15 mouse cellular contexts compared by ENCODE assay signal in the genomic region with DNA sequence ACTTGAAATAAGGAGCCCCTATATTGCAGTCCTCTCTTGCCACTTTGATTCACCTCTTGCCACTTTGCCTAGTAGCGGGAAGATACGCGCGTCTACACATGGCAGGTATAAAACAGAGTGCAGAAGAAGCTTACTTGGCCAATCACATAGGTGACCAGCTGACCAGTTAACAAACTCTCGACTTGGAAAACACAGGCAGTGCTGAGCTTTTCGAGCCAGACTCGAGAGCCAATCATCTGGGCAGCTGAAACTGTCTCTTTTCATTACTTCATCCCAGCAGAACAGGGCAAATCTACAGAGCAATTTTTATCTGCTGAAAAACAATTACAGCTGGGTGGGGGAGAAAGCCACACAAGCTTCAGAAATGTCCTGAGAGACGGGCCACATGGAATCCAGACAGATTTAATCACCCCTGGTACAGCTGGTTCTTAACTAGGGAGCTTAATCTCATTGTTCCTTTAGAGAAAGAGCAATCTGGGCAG.
DNase-seq lines count a peak whose midpoint lies in the region; ATAC-seq lines count a peak whose summit lies in the region.
"Had no signal": no experiment of that assay in that cellular context is flagged by ENCODE, and none has a peak within 500 bp of the region (broad histone marks: within the 10 kb centered on the region; RNA-seq: fewer than 3 reads in every experiment).

No protein-coding gene starts in this region.

- H3K27me3 ChIP-seq in embryonic facial prominence, embryonic 11.5 days (ENCODE audit: control insufficient read depth, insufficient read depth, low read length): no peaks in the 10 kb centered on the region
- no peaks in the 10 kb centered on the region for H3K27me3 ChIP-seq in hindbrain, embryonic 13.5 days
- no peaks in the 10 kb centered on the region for H3K27me3 ChIP-seq in midbrain, embryonic 16.5 days (ENCODE audit: control insufficient read depth, insufficient read depth, low read depth, low read length)
- H3K27me3 ChIP-seq in kidney, embryonic 15.5 days: no peaks in the 10 kb centered on the region
- H3K27me3 ChIP-seq: embryonic facial prominence, embryonic 15.5 days; neural tube, embryonic 15.5 days; Patski had no signal

- peak; percentile 28 for DNase-seq in gastrocnemius, postnatal 25 days
- no peak for DNase-seq in gastrocnemius, postnatal 4 days (ENCODE audit: low spot score in 2 of 2)
- peak; percentile 30 for DNase-seq in embryonic facial prominence, embryonic 11.5 days (ENCODE audit: low spot score)
- DNase-seq in cerebellum, adult 9-10 months: no peak
- DNase-seq: adrenal gland, adult 8-10 months; cerebellum, adult 11-12 months; gastrocnemius, adult 2 months; lung, embryonic 14.5 days had no signal

- no peaks in the 10 kb centered on the region for H3K9me3 ChIP-seq in embryonic facial prominence, embryonic 11.5 days (replicated peaks; ENCODE audit: control insufficient read depth, low read length)
- no peaks in the 10 kb centered on the region for H3K9me3 ChIP-seq in hindbrain, embryonic 13.5 days
- no peaks in the 10 kb centered on the region for H3K9me3 ChIP-seq in midbrain, embryonic 16.5 days (replicated peaks; ENCODE audit: control insufficient read depth, low read length, poor library complexity, severe bottlenecking)
- H3K9me3 ChIP-seq in kidney, embryonic 15.5 days (replicated peaks): no peaks in the 10 kb centered on the region
- H3K9me3 ChIP-seq: embryonic facial prominence, embryonic 15.5 days; limb, embryonic 13.5 days; neural tube, embryonic 15.5 days had no signal

- H3K9ac ChIP-seq in embryonic facial prominence, embryonic 11.5 days (replicated peaks; ENCODE audit: low read length): no peak overlapping the region
- no peak overlapping the region for H3K9ac ChIP-seq in hindbrain, embryonic 13.5 days
- no peak overlapping the region for H3K9ac ChIP-seq in midbrain, embryonic 16.5 days (ENCODE audit: low read depth, low read length)
- no peak overlapping the region for H3K9ac ChIP-seq in kidney, embryonic 15.5 days
- H3K9ac ChIP-seq: embryonic facial prominence, embryonic 15.5 days; limb, embryonic 13.5 days; lung, embryonic 14.5 days; neural tube, embryonic 15.5 days had no signal

- no peak for ATAC-seq in embryonic facial prominence, embryonic 11.5 days (replicated peaks; ENCODE audit: insufficient number of reproducible peaks, low FRiP score, low TSS enrichment, low read depth)
- ATAC-seq in hindbrain, embryonic 13.5 days (ENCODE audit: low FRiP score): no peak
- peak; percentile 32 for ATAC-seq in midbrain, embryonic 16.5 days
- no peak for ATAC-seq in kidney, embryonic 15.5 days (replicated peaks; ENCODE audit: low FRiP score)
- ATAC-seq: Patski had no signal

- 64% methylated on average over 8 of the region's 8 CpGs for WGBS in embryonic facial prominence, embryonic 11.5 days
- 68% methylated on average over 8 of the region's 8 CpGs for WGBS in hindbrain, embryonic 13.5 days
- WGBS in midbrain, embryonic 16.5 days: 41% methylated on average over 8 of the region's 8 CpGs
- WGBS in kidney, embryonic 15.5 days: 70% methylated on average over 8 of the region's 8 CpGs

- H3K36me3 ChIP-seq in embryonic facial prominence, embryonic 11.5 days (replicated peaks; ENCODE audit: control insufficient read depth, insufficient read depth, low read depth, low read length): no peaks in the 10 kb centered on the region
- H3K36me3 ChIP-seq in hindbrain, embryonic 13.5 days: no peaks in the 10 kb centered on the region
- H3K36me3 ChIP-seq in midbrain, embryonic 16.5 days (ENCODE audit: control insufficient read depth, insufficient read depth, low read length): no peaks in the 10 kb centered on the region
- H3K36me3 ChIP-seq in kidney, embryonic 15.5 days: no peaks in the 10 kb centered on the region
- H3K36me3 ChIP-seq: embryonic facial prominence, embryonic 15.5 days; limb, embryonic 13.5 days; neural tube, embryonic 15.5 days had no signal

- no peak overlapping the region for H3K27ac ChIP-seq in embryonic facial prominence, embryonic 11.5 days (replicated peaks; ENCODE audit: low read depth, low read length)
- H3K27ac ChIP-seq in hindbrain, embryonic 13.5 days: peak overlapping the region; percentile 48
- H3K27ac ChIP-seq in midbrain, embryonic 16.5 days (ENCODE audit: low read length): no peak overlapping the region
- H3K27ac ChIP-seq in kidney, embryonic 15.5 days: no peak overlapping the region
- H3K27ac ChIP-seq: embryonic facial prominence, embryonic 15.5 days; gastrocnemius, adult 2 months; limb, embryonic 13.5 days; neural tube, embryonic 15.5 days had no signal

- no peak overlapping the region for H3K4me3 ChIP-seq in embryonic facial prominence, embryonic 11.5 days (ENCODE audit: low read depth, low read length)
- H3K4me3 ChIP-seq in hindbrain, embryonic 13.5 days: no peak overlapping the region
- H3K4me3 ChIP-seq in midbrain, embryonic 16.5 days (ENCODE audit: low read depth, low read length): no peak overlapping the region
- H3K4me3 ChIP-seq in kidney, embryonic 15.5 days (replicated peaks): no peak overlapping the region
- H3K4me3 ChIP-seq: embryonic facial prominence, embryonic 15.5 days; gastrocnemius, adult 2 months; limb, embryonic 13.5 days; neural tube, embryonic 15.5 days had no signal

- no peaks in the 10 kb centered on the region for H3K4me1 ChIP-seq in embryonic facial prominence, embryonic 11.5 days (ENCODE audit: control insufficient read depth, insufficient read depth, low read length)
- peaks cover 18% of the 10 kb centered on the region for H3K4me1 ChIP-seq in hindbrain, embryonic 13.5 days (replicated peaks)
- H3K4me1 ChIP-seq in midbrain, embryonic 16.5 days (ENCODE audit: control insufficient read depth, insufficient read depth, low read length): peaks cover 6% of the 10 kb centered on the region; the same call in 1 of the 2 replicates
- no peaks in the 10 kb centered on the region for H3K4me1 ChIP-seq in kidney, embryonic 15.5 days
- H3K4me1 ChIP-seq: embryonic facial prominence, embryonic 15.5 days; neural tube, embryonic 15.5 days had no signal

- no peak overlapping the region for H3K4me2 ChIP-seq in embryonic facial prominence, embryonic 11.5 days (ENCODE audit: low read depth, low read length)
- no peak overlapping the region for H3K4me2 ChIP-seq in hindbrain, embryonic 13.5 days
- no peak overlapping the region for H3K4me2 ChIP-seq in midbrain, embryonic 16.5 days (ENCODE audit: low read length)
- no peak overlapping the region for H3K4me2 ChIP-seq in kidney, embryonic 15.5 days
- H3K4me2 ChIP-seq: embryonic facial prominence, embryonic 15.5 days; limb, embryonic 13.5 days; lung, embryonic 14.5 days; neural tube, embryonic 15.5 days had no signal

Comparison
In these comparisons a context has a peak if more than half of its experiments do, and no peak if none do; other contexts are left out.
1. DNase-seq: peak in gastrocnemius, postnatal 25 days (single experiment) and embryonic facial prominence, embryonic 11.5 days (single experiment); none in gastrocnemius, postnatal 4 days (0 of 2) and cerebellum, adult 9-10 months (single experiment).